Mouse (Mus musculus) adrenal gland, adult 18-20 months (tissue): ENCODE measurements around the gene 4921524J17Rik. TPM values are rescaled to one million over a fixed set of nuclear protein-coding genes. Genes with fewer than 3 reads are reported as not detected.

Source experiments
- DNase-seq, 2 experiments: peaks; one replicate each; pipeline ENCODE4 v3.0.0; 2021 to 2022; ENCODE audit warnings: low spot score in 2 of 2
- total RNA-seq, 2 experiments: library from RNA; stranded (reverse); gene quantifications; 1 replicate in 1 of 2; 2 replicates in 1 of 2; pipeline ENCODE4 v1.2.3; 2021

Gene 4921524J17Rik
- total RNA-seq, 2 experiments from 2014 or later = 16.8 to 34.1 TPM

GRCm38 (mm10) chr8:85445936-85446685, 13.5 kb upstream of the 4921524J17Rik start:
- DNase-seq = no peak

DNA sequence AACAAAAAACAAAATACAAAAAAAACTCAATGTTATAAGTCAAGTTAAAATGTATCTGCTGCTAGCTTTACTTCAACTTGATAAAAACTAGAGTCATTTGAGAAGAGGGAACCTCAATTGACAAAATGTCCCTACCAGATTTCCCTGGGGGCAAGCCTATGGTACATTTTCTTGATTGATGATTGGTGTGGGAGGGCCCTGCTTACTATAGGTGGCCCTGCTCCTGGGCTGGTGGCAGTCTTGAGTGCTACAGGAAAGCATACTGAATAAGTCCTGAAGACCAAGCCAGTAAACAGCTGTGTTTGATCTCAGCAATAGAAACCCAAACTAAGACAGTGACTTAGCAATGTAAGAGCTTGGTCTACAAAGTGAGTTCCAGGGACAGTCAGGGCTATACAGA, 11.5 kb upstream of the 4921524J17Rik start:
- DNase-seq = no peak

- DNase-seq = no peak
These were observed 8.9 kb upstream of the 4921524J17Rik start for GRCm38 (mm10) chr8:85441564-85441963.

DNA sequence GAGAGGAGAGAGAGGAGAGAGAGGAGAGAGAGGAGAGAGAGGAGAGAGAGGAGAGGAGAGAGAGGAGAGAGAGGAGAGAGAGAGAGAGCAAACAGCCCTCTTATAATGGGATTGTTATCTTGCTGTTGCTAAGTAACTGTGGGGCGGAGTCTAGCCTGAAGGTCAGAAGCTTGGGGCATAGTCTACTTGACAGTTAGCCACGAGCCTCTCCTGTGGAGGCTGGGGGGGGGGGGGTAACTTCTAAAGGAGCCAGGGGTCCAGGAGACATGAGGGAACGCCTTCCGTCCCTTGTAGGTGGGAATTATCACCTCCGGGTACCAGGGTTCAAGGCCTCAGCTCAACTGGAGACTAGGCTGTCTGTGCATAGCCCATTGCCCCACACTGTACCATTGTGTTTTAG, 3.1 kb upstream of the 4921524J17Rik start:
- no peak for DNase-seq

- DNase-seq = no peak
These were observed 2.2 kb upstream of the 4921524J17Rik start for GRCm38 (mm10) chr8:85434817-85435216.

DNA sequence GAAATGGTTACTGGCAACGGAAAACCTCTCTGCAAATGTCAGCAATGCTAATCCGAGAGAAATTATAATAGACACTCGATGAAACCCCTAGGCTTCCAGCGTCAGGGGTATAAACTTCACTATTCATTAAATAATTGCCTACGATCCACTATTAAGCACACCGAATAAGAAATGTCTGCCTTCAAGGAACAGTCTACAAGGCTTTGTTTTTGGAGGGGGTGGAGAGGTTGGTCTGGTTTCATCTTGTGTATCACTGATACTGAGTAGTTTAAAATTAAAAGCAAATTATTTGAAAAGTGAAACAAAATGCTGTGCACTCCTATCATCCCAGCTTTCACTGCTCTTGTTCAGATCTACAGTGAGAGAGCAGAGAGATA, 372 bp upstream of the 4921524J17Rik start:
- no peak for DNase-seq

DNA sequence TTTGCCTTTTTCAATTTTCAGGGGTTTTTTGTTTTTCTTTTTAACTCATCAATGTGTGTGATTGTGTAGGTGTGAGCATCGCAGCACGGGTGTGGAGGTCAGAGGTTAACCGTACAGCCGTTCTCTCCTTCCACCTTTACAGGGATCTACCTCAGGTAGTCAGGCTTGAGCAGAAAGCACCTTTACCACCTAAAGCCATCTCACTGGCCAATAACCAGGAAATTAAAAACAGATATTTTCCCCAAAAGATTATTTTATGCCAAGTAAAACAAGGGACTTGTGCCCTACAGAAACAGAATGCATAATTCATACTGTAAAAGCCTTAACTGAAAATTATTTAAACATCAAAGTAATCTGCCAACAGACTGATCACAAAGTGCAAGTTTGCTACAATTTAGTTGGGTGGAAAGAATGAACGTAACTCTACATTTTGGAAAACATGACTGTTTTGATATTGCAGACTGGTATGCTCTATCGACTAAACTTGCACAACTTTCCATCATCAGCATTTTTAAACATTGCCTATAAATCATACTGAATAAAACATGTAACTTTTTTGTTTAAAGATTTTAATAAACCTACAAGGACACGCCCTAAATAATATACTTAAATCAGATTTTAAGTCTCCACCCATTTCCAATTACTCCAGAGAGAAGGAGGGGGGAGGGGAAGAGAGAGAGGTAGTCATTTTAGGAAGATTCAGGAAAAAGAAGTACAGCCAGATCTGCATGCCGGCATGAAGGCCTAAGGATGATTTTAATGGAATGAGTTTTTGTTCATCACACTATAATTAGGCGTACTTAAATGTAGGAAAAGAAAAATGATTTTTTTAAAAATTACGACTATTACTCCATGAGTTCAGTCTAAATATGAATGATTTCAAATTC, 1.1 kb downstream of the 4921524J17Rik start:
- no peak for DNase-seq

DNA sequence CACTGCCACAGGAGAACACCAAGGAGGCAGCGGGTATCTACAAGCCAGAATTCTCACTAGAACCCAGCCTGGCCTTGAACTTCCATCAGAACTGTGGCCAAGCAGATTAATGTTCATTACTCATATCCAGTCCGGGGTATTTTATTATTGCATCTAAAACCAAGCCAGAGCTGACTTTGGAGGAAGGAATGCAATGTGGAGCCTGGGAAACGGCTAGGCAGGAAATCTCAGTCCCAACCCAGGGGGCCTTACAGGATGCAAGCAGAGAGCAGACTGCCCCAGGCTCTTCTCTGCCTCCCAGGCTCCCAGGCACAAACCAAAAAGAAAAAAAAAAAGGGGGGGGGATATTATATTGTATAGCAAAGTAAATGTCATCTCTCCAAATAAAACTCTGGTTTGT, 1.8 kb downstream of the 4921524J17Rik start:
- peak; percentile 41 to 47 for DNase-seq

- DNase-seq = no peak
These were observed 3.4 kb downstream of the 4921524J17Rik start for GRCm38 (mm10) chr8:85429219-85429618.

DNA sequence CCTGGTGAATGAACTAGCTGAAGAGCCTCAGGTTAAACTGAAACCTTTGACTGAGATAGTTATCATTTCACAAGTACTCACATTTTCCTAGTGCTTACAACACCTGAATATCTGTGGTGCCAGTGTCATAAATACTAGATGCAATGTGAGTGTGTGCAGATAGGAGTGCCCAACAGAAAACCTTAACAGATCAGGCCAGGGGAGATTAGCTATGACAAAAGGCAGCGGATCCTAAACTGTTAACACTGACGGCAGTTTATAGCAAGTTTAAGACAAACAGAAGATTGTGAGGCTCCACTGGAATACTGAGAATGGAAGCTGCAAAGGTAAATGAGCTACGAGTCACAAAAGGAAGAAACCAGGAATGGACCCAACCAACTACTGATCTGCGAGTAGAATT, 5.6 kb downstream of the 4921524J17Rik start:
- DNase-seq = no peak

DNA sequence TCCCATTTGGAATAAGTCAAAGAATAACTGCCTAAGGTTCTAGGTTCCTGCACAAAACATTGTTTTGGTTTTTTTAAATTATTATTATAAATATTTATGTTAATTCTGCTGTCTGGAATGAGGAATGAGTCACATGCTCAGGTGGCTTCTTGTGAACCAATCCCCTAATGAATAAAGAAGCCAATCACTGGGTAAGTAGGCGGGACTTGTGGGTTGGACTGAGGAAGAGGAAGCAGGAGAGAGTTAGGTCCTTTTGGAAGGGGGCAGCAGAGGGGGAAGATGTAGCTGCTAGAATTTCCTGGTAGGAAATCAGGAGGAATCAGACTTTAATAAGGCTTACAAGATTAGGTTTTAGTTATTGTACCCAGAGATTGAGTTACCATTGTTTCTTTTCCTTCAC, 11.3 kb downstream of the 4921524J17Rik start:
- DNase-seq = no peak

GRCm38 (mm10) chr8:85408526-85408925, 24.1 kb downstream of the 4921524J17Rik start:
- no peak for DNase-seq

DNA sequence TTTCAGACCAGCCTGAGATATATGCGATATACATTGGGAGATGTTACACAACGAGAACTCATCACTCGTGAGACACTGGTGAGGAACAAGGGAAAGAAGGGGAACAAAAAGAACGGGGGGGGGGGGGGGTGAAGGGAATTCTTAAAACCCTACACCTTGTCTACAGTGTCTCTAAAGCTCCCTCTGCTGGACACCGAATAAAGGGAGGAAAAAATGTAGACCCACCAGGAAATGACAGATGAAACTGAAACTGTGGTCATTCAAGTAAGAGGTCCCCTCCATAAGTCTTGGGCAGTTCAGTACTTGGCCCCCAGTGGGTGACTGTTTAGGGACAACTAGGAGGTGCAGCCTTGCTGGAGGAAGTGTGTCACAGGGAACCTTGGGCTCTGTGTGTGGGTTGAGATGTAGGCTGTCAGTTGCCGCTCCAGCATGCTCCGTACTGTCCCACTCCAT, 24.6 kb downstream of the 4921524J17Rik start:
- DNase-seq = no peak

DNA sequence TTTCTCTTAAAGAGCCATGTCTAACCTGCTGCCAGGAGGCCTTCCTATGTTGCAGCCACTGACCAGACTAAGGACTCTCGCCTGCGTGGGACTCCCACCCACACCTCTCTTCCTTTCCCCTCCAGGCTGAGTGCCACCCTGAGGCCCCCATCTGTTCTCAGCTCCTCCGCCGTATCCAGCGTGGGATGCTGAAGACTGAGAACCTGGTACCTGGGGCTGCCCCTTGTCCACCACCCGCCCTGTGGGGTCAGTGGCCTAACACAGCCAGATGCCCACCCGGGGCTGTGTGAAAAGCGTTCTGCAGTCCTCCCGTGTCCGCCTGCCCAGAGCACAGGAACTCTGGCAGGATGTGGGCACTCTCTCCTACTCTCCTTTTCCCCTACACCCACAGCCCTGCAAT, 26.7 kb downstream of the 4921524J17Rik start:
- no peak for DNase-seq

GRCm38 (mm10) chr8:85405418-85405817, 27.2 kb downstream of the 4921524J17Rik start:
- no peak for DNase-seq

DNA sequence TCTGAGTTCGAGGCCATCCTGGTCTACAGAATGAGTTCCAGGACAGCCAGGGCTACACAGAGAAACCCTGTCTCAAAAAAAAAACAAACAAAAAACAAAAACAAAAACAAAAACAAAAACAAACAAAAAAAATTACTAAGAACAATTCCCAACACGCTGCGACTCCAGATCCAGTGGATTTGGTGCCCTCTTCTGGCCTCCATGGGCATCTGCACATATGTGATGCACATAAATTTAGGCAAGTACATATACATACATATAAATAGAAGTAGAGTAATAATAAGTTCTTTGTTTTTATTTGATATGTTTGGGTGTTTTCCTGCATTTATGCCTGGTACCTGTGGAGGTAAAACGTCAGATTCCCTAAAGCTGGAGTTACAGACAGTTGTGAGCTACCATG, 34.1 kb downstream of the 4921524J17Rik start:
- no peak for DNase-seq

- DNase-seq = peak; percentile 32 to 46
These were observed 35.1 kb downstream of the 4921524J17Rik start for GRCm38 (mm10) chr8:85397508-85397907.

GRCm38 (mm10) chr8:85396432-85397079, 36.1 kb downstream of the 4921524J17Rik start:
- no peak for DNase-seq

GRCm38 (mm10) chr8:85395681-85396431, 36.8 kb downstream of the 4921524J17Rik start:
- DNase-seq = no peak

DNA sequence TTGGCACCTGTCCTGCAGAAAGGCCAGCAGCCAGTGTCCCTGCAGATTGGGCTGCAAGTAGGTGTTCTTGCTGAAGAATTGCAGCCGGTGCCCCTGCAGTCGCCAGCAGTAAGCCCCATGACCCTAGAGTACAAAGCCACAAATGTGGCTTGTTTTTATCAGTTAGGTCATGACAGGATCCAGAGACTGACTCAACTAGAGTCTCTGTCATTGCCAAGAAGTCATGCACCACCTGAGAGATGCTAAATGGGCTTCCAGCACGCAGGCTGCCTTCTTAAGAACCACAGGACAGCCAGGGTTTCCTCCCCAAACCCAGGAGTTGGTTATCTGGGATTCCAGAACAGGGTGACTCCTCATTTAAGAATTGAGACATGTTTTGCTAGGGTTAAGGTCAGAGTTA, 37.6 kb downstream of the 4921524J17Rik start:
- no peak for DNase-seq

- no peak for DNase-seq
These were observed 39.4 kb downstream of the 4921524J17Rik start for GRCm38 (mm10) chr8:85393199-85393598.
